Mouse (Mus musculus) forebrain, embryonic 16.5 days (tissue): ENCODE results near the gene Npm1. TPM values are rescaled to one million over a fixed set of nuclear protein-coding genes. Genes with fewer than 3 reads are reported as not detected.

Source experiments
- ATAC-seq: fragments of 200-750 bp; cut with Nextera tagmentation; 2 replicates; pipeline ENCODE4 v1.8.0; 2017; ENCODE audit warnings: mild to moderate bottlenecking, moderate library complexity
- H3K27ac ChIP-seq: fragments of 300-500 bp; sonication (generic); 2 replicates; pipeline ENCODE4 v1.5.1; 2014; ENCODE audit warnings: low read length, control low read depth
- H3K27me3 ChIP-seq: fragments of 300-500 bp; sonication (generic); replicated peaks from 2 replicates; pipeline ENCODE4 v1.6.1; 2014; ENCODE audit warnings: low read length; ENCODE audit not compliant: control insufficient read depth, insufficient read depth
- H3K36me3 ChIP-seq: fragments of 300-500 bp; sonication (generic); 2 replicates; pipeline ENCODE4 v1.6.1; 2014; ENCODE audit not compliant: control insufficient read depth, insufficient read depth
- H3K4me1 ChIP-seq: fragments of 300-500 bp; sonication (generic); replicated peaks from 2 replicates; pipeline ENCODE4 v1.6.1; 2014; ENCODE audit warnings: low read length; ENCODE audit not compliant: control insufficient read depth, insufficient read depth
- H3K4me2 ChIP-seq: fragments of 300-500 bp; sonication (generic); 2 replicates; pipeline ENCODE4 v1.6.1; 2014; ENCODE audit warnings: mild to moderate bottlenecking, low read length, control low read depth
- H3K4me3 ChIP-seq: fragments of 300-500 bp; sonication (generic); replicated peaks from 2 replicates; pipeline ENCODE4 v1.5.1; 2014; ENCODE audit warnings: mild to moderate bottlenecking, low read length, control low read depth
- H3K9ac ChIP-seq: fragments of 300-500 bp; sonication (generic); replicated peaks from 2 replicates; pipeline ENCODE4 v1.6.1; 2014; ENCODE audit warnings: low read depth, low read length, control low read depth
- H3K9me3 ChIP-seq: fragments of 300-500 bp; sonication (generic); 2 replicates; pipeline ENCODE4 v1.6.1; 2016; ENCODE audit warnings: low read length; ENCODE audit not compliant: control insufficient read depth
- WGBS: fragments of 180-500 bp; shearing (Covaris S2); extraction: QIAGEN DNeasy Blood & Tissue Kit; methylation state at CpG from one replicate; pipeline ENCODE4 v1.1.7; 2014; 5-methylcytosine and 5-hydroxymethylcytosine counted together
- polyA plus RNA-seq: library from polyadenylated mRNA; unstranded; fragments of >200 nt; fragmentation: Nextera tagmentation; extraction: Ambion mirVana; gene quantifications from 2 replicates; pipeline ENCODE4 v1.2.1, GENCODE M21; 2015

Npm1 gene
- polyA plus RNA-seq = 479 and 511 TPM in 2 replicates

GRCm38 (mm10) chr11:33162998-33163506 lies at the start of gene Npm1:
TSS of gene Npm1 (minus strand) at chr11:33163206.
- H3K36me3 ChIP-seq = peaks cover 12% of the 10 kb centered on the region
- 0 out of 2 replicates have a peak, but pooled peaks cover 2% of the 10 kb centered on the region for H3K27me3 ChIP-seq
- 3% methylated on average over 49 of the region's 49 CpGs for WGBS
- H3K9ac ChIP-seq = peak within 1 kb of the TSS; percentile 96
- H3K4me1 ChIP-seq = peaks cover 10% of the 10 kb centered on the region
- no peaks in the 10 kb centered on the region for H3K9me3 ChIP-seq
- H3K4me3 ChIP-seq = peak within 1 kb of the TSS; percentile 100
- H3K27ac ChIP-seq = peak within 1 kb of the TSS; percentile 99
- peak within 1 kb of the TSS; percentile 98 for H3K4me2 ChIP-seq
- ATAC-seq = peak; percentile 95

DNA sequence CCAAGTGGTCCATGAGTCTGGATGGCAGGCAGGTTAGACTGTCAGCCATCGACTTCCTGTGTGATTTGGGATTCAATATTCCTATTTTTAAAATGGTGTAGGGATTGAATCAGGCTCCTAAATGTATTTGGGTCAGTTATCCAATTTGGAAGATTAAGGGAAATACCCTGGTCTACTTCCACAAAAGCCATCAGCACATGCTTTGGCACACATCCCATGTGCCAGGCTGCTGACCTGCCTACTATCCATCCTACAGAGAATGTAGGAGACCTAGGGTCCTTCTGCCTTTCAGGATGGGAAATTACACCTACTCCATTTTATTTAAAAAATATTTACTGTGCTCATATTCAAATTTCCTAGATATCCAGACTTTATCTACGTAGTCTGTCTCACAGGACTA lies 44.4 kb upstream of the Npm1 start:
- H3K9me3 ChIP-seq = no peaks in the 10 kb centered on the region
- no peak overlapping the region for H3K27ac ChIP-seq
- no peak overlapping the region for H3K4me2 ChIP-seq
- peaks cover 39% of the 10 kb centered on the region for H3K27me3 ChIP-seq
- peaks cover 15% of the 10 kb centered on the region for H3K4me1 ChIP-seq
- no peak overlapping the region for H3K9ac ChIP-seq
- no peak overlapping the region for H3K4me3 ChIP-seq
- ATAC-seq = no peak
- 87% methylated on average over 2 of the region's 2 CpGs for WGBS
- H3K36me3 ChIP-seq = no peaks in the 10 kb centered on the region

DNA sequence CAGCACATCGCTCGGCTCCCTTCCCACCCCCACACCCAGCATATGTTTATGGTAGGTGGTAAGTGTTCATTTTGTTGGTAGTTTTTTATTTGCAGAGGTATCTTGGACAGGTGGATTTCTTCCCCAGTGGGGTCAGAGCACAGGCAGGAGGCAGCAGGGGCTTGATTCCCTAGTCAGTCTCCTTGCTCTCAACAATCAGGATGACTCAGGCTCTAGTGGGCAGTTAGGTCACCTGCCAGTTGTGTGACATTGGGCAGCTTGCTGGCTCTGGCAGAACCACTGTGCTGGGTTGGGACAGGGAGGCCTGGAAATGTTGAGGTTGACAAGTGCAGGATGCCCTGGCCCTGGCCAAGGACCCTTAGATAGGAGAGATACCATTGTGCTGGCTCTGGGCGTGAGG lies 42.0 kb upstream of the Npm1 start:
- Histone ChIP-seq H3K4me2 (no peak overlapping the region), H3K9me3 (no peaks in the 10 kb centered on the region), H3K4me3 (no peak overlapping the region), H3K9ac (no peak overlapping the region), H3K27me3 (peaks cover 58% of the 10 kb centered on the region), H3K4me1 (peaks cover 31% of the 10 kb centered on the region), H3K27ac (no peak overlapping the region), H3K36me3 (no peaks in the 10 kb centered on the region)
- whole genome bisulfite sequencing = 7% methylated on average over 3 of the region's 3 CpGs
- ATAC-seq = no peak

DNA sequence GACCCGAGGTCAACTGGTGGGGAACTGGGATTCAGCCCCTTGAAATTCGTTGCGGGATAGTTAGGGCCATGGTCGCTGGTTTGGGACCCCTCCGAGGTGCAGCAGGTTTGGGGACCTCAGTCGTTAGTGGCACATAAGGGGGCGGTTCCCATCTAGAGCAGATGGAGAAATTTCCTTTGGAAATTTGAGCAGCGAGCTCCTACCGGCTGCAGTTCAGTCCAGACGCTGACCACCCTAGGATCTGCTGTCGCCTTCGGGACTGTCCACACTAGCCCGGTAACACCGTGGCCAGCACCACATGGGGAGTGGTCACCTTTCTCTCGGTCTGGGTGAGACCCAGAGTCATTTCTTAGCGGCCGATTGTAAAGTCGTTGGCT lies 41.3 kb upstream of the Npm1 start:
- no peak overlapping the region for H3K27ac ChIP-seq
- H3K4me1 ChIP-seq = peaks cover 31% of the 10 kb centered on the region
- H3K9ac ChIP-seq = no peak overlapping the region
- peak overlapping the region; percentile 52; the same call in 1 of the 2 replicates for H3K4me2 ChIP-seq
- H3K27me3 ChIP-seq = peaks cover 64% of the 10 kb centered on the region
- peak overlapping the region; percentile 33; the same call in 1 of the 2 replicates for H3K4me3 ChIP-seq
- H3K36me3 ChIP-seq = no peaks in the 10 kb centered on the region
- WGBS = under 1% methylated on average over 18 of the region's 18 CpGs
- H3K9me3 ChIP-seq = no peaks in the 10 kb centered on the region
- ATAC-seq = no peak

GRCm38 (mm10) chr11:33203383-33204328 lies 40.6 kb upstream of the Npm1 start, which contains the start of gene Tlx3:
TSS of gene Tlx3 (minus strand) at chr11:33203589.
- peaks cover 70% of the 10 kb centered on the region for H3K27me3 ChIP-seq
- H3K36me3 ChIP-seq = no peaks in the 10 kb centered on the region
- peak within 1 kb of the TSS; percentile 33 for H3K4me3 ChIP-seq
- no peaks in the 10 kb centered on the region for H3K9me3 ChIP-seq
- no peak within 1 kb of the TSS for H3K9ac ChIP-seq
- WGBS = under 1% methylated on average over 81 of the region's 81 CpGs
- no peak within 1 kb of the TSS for H3K27ac ChIP-seq
- H3K4me1 ChIP-seq = peaks cover 31% of the 10 kb centered on the region
- ATAC-seq = peak; percentile 57
- peak within 1 kb of the TSS; percentile 52 for H3K4me2 ChIP-seq

GRCm38 (mm10) chr11:33202972-33203371 lies 40.0 kb upstream of the Npm1 start:
- peak overlapping the region; percentile 33 for H3K4me3 ChIP-seq
- H3K36me3 ChIP-seq = no peaks in the 10 kb centered on the region
- H3K4me1 ChIP-seq = peaks cover 31% of the 10 kb centered on the region
- under 1% methylated on average over 45 of the region's 47 CpGs for WGBS
- peak overlapping the region; percentile 52 for H3K4me2 ChIP-seq
- H3K27me3 ChIP-seq = peaks cover 77% of the 10 kb centered on the region
- 0 out of 2 replicates have a peak, but pooled peaks have one; percentile 8 for ATAC-seq
- no peak overlapping the region for H3K27ac ChIP-seq
- H3K9me3 ChIP-seq = no peaks in the 10 kb centered on the region; the same call in 1 of the 2 replicates
- no peak overlapping the region for H3K9ac ChIP-seq

GRCm38 (mm10) chr11:33202296-33202695 lies 39.3 kb upstream of the Npm1 start:
- no peak for ATAC-seq
- no peak overlapping the region for H3K9ac ChIP-seq
- H3K4me3 ChIP-seq = no peak overlapping the region
- peaks cover 3% of the 10 kb centered on the region; the same call in 1 of the 2 replicates for H3K9me3 ChIP-seq
- WGBS = under 1% methylated on average over 35 of the region's 37 CpGs
- H3K4me2 ChIP-seq = no peak overlapping the region
- peaks cover 79% of the 10 kb centered on the region for H3K27me3 ChIP-seq
- H3K36me3 ChIP-seq = no peaks in the 10 kb centered on the region
- no peak overlapping the region for H3K27ac ChIP-seq
- peaks cover 31% of the 10 kb centered on the region for H3K4me1 ChIP-seq

GRCm38 (mm10) chr11:33201626-33202010 lies 38.6 kb upstream of the Npm1 start:
- H3K9me3 ChIP-seq = peaks cover 5% of the 10 kb centered on the region; the same call in 1 of the 2 replicates
- under 1% methylated on average over 19 of the region's 19 CpGs for WGBS
- no peak overlapping the region for H3K27ac ChIP-seq
- no peak for ATAC-seq
- H3K4me1 ChIP-seq = peaks cover 31% of the 10 kb centered on the region
- no peak overlapping the region for H3K9ac ChIP-seq
- no peaks in the 10 kb centered on the region for H3K36me3 ChIP-seq
- H3K4me3 ChIP-seq = peak overlapping the region; percentile 26; the same call in 1 of the 2 replicates
- H3K4me2 ChIP-seq = peak overlapping the region; percentile 38
- peaks cover 79% of the 10 kb centered on the region for H3K27me3 ChIP-seq
